Mouse (Mus musculus) induced T-regulatory cell, adult 2 months (primary cell): ENCODE measurements around the gene Zfp948.
"Not testable (repeated sequence)": the region's sequence is repeated elsewhere in the genome, so short reads cannot be mapped to it uniquely, and the experiment has no call there.

Experiments used
- DNase-seq: peaks from one replicate; pipeline ENCODE4 v3.0.0-alpha.2; 2012; ENCODE audit warnings: low read depth

Gene Zfp948

DNA sequence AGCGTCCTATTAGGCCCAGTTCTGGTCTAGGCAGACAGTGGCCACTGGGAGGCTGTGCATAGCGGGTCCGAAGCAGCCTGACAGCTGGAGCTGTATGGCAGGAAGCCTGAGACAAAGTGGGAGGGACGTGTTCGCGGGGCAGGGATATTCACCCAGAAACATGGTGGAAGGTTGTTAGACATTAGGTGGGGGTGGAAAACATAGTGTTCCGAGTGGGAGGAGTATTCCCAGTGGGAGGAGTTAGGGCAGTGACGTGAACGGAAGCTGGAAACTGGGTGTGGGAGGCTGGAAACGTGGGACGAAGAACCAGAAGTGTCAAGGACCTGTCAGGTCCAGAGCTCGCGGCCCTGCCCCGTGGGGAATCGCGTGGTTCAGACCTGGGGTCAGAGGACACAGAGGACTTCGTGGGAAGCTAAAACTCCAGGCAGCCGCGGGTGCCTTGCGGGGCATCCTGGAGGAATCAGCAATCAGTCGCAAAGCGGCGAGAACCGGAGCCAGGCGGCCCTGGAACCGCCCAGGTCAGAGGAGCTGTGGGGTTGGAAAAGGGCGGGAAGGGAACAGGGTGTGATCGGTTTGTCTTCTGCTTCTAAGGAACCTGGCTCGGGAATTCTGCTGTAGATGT lies at the start of gene Zfp948:
Gene Zfp948, plus strand, starts transcription at position 281 of the 622 bp plus-strand sequence.
- DNase-seq: no peak

DNA sequence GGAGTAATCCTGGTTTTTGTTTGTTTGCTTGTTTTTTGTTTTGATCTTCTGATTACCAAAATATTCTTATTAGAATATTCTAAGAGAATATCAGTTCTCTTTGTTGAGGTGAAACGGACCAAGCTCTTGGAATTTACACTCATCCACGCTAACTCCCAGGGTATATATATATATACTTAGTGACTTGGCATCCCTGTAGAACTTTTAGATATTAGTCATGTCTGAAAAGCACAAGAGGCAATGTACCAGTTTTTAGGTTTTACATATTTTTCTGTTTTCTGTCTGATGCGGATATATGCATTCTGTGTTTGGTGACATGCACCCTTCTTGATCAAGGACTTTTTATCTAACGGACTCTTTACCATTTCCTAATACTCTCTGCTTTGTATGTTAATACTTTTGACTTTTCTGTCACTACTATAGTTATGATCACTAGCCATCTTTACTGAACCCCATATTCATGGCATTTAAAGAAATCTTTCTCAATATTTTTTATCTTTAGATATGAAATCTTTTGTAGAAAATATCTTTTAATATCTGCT lies 49.6 kb upstream of the Zfp948 start:
- no peak for DNase-seq

DNA sequence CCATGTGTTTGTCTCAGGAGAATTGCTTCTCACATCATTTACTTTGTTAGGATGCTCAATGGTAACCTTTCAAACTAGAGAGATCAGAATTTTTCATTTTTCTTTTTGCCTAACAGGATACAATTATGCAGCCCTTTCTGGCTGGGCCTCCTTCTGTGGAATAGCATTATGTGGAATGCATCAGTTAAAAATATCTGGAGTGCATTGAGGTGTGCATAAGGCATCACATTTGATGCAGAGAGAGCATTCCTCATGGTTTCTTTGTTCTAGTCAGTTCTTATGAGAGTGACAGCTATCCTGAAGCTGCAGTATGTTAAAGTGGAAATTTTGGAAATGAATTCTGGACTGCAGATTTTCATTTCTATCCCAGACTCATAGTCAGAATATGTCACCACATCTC lies 40.5 kb upstream of the Zfp948 start:
- DNase-seq: no peak

DNA sequence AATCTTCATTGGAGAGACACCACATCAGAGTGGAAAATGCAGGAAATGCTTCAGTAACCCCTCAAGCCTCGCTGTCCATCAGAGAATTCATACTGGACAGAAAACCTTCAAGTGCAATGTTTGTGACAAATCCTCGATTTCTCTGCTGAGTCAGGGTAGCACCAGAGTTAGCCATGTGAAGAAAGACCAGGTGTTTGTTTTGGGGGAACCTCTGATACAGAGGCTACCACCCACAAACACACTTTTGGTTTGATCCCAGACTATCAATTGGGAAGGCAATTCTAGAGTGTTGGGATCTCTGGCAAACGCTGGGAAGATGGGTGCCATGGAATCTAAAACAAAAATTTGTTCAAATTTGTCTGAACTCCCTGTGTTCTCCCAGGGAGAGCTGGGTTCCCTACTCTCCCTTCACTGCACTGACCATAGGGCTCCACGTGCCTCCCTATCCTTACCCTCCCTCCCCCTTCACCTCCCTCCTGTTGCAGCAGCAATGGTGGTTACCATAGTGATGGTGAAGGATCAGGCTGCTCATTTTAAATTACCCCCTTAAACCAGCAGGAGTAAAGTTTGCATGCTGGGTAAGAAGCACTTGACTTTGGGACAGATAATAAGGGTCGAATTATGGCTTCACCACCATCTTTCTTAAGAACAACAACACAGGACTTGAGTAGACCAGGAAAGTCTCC lies 36.0 kb upstream of the Zfp948 start:
- DNase-seq: no peak

DNA sequence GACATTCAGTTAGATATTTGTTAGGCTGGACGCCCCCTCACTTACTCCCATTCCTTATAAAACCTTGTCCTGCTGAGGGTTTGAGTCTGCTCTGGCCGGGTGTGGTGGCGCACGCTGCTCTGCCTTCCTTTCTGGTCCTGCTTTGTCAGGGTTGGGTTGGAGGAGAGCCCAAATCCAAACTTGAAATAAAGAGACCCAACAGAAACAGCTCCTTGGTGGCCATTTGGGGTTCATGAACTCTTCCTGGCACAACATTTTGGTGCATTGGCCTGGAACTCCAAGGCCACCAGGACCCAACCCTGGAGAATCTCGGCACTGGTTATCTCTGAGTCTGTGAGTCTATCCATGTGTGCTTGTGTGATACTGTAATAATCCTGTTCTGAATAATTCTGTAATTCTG lies 35.2 kb upstream of the Zfp948 start:
- no peak for DNase-seq

DNA sequence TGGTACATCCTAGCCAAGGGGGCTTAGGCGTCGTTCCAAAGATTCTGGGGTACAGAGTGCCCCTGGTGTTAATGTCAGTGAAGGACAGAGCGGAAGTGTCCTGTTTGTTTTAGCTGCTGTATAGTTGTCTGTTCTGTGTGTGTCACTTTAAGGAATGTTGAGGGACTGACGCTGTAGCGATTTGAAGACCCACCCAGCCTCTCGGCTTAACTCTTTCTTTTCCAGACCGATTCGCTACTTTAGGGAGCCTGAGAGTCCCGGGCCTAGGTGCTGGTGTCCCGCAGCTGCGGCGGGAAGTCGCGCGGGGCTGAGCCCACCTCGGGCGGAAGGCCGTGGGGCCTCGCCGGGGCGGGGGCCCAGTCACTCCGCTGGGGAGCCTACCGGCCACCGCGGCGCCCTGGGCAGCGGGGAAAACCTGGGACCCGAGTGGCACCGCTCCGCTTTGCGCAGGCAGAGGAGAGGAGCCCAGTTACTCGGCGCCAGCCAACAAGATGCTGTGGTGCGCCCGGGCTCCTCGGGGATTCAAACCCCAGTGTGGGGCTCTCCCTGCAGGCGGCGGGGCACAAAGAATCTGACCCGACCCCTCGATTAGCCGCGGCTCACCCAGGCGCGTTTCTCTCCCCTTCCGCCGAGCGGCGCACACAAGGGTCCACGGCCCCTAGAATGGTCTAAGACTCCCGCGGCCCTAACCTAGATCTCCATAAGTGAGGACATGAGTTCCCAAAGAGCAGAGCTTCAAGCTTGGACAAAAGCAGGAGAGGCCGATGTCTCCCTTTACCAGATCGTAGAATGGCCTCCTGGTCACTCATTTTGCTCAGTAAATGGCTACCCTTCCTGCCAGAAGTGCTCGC lies 34.5 kb upstream of the Zfp948 start:
- peak; percentile 73 for DNase-seq

DNA sequence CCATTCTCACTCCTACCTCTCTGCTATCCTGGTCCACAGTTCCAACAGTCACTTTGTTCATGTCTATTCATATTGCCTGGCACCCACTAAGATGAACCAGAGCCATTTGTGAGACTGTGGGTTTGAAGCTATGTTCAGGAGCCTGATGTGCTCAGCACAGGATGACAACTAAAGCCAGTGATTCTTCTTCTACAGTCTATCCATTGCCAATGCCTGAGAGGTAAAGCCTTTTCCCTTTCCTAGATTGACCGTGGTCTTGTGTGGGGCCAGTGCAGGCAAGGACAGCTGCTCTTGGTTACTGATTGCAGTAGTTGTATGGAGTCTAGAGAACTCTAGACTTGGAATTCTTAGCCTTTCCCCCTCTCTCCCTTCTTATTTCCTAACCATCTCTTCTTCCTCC lies 32.8 kb upstream of the Zfp948 start:
- no peak for DNase-seq

DNA sequence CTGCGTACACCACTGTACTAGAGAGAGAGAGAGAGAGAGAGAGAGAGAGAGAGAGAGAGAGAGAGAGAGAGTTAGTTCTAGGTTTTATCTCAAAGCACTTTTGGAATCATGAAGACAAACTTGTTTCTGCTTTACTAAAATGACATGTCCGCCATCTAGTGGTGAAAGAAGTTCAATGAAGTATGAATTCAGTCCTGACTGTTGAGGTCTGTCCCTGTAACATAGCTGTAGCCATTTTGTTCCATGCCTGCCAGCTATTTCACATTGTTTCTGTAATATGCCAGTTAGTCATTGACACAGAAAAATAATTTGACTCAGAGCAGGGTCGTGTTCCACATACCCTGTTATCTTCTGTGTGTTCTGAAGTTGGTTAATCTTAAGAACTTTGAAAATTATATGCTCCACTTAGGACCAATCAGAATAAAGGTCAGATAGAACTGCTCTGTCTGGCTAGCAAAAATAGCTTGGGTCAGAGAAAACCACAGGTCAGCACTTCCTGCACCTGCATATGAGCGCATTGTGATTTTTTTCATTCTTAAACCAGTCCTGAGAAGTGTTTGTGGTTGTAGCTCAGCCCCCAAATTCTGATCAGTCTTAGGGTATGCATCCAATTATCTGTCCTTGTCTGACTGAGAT lies 32.2 kb upstream of the Zfp948 start:
- DNase-seq: peak; percentile 95

DNA sequence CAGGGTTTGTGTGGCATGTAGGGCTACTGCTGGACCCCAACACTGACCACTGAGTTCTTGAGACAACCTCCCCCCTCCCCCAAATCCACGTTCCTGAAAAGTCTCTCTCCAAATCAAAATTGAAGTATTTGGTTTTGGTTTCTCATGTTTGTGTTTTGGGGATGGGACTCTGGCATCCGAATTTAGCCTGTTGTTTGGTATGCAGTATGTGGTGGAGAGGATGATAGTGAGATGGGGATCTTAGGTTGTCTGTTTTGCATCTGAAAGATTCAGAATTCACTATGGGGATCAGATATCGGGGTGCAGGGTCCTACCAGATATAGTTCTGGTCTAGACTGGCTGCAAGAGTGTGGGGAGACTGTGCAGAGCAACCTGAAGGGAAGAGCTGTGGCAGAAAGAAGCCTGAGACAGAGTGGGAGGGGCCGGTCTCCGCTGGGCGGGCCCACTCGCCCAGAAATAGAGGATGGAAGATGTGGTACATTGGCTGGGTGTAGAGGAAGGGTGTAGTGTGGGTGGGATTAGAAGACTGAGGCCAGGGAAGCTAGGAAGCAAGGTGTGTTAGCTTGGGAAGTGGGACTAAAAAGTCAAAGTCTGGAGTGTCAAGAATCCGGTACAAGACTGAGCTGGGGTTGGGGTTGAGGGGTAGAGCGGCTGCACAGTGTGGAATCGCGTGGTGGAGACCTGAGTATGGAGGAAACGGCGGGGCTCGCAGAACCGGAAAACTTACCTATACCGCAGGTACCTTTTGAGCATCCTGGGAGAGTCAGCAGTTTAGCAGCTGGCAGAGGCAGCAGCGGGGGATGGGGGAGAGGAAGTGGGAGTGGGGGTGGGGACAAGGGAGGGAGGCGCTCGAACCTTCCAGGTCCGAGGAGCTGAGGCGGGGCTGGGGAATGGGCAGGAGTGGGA lies 31.5 kb upstream of the Zfp948 start, which contains the start of gene Zfp52:
Gene Zfp52, plus strand, starts transcription at position 444 of the 906 bp plus-strand sequence.
- DNase-seq: peak; percentile 89

DNA sequence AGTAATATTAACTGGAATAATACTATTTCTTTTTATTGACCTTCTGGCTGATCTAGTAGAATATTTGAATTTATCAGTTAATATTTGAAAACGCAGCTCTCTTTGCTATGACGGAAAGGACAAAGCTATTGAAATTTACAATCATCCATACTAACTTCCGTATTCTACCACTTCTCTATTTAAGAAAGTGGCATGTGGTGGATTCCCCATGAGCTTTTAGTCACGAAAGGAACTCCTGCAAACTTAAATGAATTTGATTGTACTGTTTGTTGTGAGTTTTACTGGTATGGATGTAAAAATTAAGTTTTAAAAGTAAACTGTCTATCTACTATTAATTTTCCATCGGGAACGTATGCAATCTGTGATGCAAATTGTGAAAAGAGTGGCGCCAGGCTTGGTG lies 30.7 kb upstream of the Zfp948 start:
- DNase-seq: peak; percentile 64

DNA sequence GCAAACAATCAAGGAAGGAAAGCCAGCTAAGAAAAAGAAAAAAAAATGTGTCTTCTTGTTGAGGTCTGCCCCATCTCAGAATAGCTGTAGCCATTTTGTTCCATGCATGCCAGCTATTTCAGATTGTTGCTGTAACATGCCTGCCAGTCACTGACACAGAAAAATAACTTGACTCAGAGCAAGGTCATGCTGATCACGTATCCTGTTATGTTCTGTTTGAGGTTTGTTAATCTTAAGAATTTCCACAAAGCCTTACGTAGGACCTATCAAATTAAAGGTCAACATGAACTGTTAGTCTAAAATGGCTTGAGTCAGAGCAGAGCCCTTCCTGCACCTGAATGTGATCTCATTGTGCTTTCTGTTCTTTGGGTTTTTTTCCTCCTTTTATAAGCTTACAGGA lies 30.1 kb upstream of the Zfp948 start:
- peak; percentile 87 for DNase-seq

DNA sequence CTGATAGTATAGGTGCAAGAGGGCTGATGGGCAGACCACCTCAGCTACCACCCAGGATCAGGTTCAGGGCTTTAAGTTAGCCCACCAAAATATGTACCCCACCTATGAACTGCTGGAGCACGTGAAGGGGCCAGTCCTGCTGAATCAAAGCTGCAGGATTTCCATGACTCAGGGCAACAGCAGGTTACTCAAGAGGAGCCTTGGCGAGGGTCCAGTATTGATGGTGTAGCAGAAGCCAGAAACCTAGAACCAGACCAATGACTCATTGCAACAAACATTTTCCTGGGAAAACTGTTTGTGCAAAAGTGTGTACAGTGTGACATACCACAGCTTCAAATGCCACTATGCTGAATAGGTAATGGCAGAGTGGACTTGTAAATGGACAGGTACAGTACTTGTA lies 9.0 kb upstream of the Zfp948 start:
- DNase-seq: no peak

DNA sequence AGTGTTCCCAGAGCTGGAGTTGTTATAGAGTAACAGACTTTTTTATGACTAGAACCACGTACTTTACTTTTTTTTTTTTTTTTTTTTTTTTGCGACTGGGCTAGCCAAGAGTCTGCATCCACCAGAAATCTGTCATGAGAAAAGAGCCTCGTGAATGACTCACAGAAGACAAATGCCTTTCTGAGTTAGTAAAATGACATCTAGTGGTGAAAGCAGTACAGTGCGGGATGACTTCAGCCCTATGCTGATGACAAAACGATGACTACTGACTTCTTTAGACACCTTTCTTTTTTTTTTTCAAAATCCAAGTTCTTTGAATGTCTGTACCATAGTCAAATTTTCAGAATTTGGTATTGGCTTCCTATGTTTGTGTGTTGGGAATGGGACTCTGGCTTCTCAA lies 588 bp upstream of the Zfp948 start:
- peak; percentile 79 for DNase-seq

DNA sequence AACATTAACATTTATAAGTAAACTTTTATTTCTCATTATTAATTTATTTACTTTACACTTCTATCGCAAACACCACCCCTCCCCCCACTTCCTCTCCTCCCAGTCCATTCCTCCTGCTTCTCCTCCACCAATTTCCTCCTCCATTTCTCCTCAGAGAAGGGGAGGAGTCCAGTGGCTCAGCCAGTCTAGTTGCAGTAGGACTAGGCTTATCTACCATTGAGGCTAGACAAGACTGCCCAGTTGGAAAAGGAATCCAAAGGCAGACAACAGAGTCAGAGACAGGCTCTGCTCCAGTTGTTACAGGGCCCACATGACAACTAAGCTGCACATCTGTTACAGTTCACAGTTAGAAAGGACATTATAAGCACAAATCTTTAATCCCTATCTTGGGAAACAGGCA lies 888 bp downstream of the Zfp948 start:
- no peak for DNase-seq

DNA sequence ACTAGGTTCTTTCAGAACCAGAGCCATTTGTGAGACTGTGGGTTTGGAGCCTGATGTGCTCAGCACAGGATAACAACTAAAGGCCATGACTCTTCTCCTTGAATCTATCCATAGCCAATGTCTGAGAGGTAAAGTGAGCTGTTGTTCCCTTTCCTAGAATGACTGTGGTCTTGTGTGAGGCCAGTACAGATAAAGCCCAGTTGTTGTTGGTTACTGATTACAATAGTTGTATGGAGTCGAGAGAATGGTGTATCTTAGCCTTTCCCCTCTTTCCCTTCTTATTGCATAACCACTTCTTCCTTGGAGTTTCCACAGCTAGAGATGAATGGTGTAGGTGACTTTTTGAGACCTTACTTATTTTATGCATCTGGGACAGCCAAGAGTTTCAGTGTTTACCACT lies 12.3 kb downstream of the Zfp948 start:
- no peak for DNase-seq

DNA sequence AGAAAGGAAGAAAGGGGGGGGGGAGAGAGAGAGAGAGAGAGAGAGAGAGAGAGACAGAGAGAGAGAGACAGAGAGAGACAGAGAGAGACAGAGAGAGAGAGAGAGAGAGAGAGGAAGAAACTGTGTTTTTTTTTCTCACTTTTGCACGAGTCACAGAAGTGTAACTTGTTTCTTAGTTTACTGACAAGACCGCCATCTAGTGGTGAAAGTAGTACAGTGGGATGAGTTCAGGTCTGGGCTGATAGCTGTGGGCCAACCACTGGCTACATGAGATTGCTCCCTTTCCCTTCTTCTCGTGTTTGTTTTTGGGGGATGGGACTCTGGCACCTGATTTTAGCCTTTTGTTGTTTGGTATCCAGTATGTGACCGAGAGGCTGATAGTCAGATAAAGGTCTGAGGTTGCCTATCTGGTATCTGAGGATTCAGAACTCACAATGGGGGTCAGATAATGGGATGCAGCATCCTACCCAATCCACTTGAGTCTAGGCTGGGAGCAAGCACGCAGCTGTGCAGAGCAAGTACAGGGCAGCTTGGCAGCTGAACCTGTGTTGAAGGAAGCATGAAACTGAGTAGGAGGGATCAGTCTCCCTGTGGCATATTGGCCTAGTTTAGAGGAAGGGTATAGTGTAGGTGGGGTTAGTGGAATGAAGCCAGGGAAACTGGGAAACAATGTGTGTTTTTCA lies 12.8 kb downstream of the Zfp948 start:
- peak; percentile 87 for DNase-seq

DNA sequence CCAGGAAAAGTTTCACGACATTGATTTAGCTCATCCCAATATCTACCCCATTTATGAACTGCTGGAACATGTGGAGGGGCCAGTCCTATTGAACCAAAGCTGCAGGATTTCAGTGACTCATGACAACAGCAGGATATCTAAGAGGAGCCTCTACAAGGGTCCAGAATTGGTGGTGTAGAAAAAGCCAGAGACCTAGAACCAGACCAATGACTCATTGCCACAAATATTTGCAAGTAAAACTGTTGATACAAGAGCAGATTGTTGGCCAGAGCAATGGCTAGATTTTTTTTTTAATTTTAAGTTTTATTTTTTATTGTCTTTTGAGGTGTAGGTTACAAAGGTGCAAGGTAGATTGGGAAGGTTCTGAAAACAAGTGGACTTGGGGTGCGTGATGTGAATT lies 18.7 kb downstream of the Zfp948 start:
- DNase-seq: no peak

DNA sequence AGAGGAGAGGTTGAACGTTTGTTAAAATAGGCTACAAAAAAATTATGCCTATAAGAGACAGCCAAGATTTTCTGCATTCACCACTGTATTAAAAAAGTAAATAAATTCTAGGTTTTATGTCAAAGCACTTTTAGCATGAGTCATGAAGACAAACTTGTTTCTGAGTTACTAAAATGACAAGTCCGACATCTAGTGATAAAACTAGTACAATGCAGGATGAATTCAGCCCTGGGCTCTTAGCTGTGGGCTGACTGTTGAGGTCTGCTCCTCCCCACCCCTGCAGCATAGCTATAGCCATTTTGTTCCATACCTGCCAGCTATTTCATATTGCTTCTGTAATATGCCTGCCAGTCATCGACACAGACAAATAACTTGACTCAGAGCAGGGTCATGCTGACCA lies 49.5 kb downstream of the Zfp948 start:
- no peak for DNase-seq

DNA sequence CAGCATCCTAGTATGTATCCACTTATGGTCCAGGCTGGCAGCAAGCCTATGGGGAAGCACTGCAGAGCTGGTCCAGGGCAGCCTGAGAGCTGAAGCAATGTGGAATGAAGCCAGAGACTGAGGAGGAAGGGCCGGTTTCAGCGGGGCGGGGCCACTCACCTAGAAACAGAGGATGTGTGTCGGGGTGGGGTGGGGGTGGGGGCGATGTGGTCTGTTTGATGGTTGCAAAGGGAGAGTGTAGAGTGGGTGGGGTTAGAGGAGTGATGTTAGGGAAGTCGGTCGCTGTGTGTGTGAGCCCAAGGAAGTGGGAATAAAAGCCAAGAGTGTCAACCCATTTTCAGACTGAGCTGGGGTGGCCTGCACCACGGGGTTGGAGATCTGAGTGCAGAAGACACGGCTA lies 50.5 kb downstream of the Zfp948 start:
- peak; percentile 51 for DNase-seq

DNA sequence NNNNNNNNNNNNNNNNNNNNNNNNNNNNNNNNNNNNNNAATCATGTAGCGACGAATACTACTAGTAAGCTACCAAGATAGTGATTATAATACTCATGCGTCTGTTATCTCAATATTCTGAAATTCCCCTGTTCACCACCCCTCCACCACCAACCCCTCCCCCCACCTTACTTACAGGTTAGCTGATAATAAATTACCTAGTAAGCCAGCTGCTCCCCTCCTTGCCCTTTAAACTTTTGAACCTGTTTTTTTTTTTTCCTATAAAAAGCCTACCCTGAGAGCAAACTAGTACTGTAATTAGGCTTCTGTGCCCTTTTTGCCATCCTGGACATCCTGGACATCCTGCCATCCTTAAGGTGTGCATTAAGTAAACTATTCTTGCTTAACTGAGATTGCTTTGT lies 56.8 kb downstream of the Zfp948 start:
- no peak for DNase-seq

DNA sequence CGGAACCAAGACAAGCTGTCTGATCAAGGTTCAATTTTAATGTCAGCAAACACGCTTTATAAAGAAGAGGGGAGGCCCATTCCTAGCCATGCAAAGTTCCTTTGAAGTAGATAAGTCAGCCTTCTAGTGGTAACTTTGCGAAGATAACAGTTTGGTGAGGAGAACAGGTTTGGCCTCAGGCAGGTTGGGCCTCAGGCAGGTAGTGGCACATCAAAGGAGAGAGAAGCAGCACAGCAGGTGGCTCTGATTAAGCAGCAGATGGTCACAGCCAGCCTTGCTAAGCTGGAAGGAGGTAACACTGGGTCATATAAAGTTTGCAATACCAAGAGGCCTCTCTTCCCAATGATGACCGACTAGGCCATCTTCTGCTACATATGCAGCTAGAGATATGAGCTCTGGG lies 69.0 kb downstream of the Zfp948 start:
- not testable (repeated sequence) for DNase-seq
